Mouse (Mus musculus) forebrain, embryonic 14.5 days (tissue): Measurements from ENCODE around the gene Pctp. TPM values are rescaled to one million over a fixed set of nuclear protein-coding genes. Genes with fewer than 3 reads are reported as not detected.
A peak's percentile ranks its signal among the peaks of the same experiment; 100 is the strongest.

Source experiments
- ATAC-seq: fragments of 200-750 bp; cut with Nextera tagmentation; 2 replicates; pipeline ENCODE4 v1.8.0; 2017; ENCODE audit warnings: mild to moderate bottlenecking, moderate library complexity
- DNase-seq: peaks from one replicate; pipeline ENCODE4 v3.0.0-alpha.2; 2015; ENCODE audit warnings: low spot score
- H3K27ac ChIP-seq: fragments of 300-500 bp; sonication (generic); 2 replicates; pipeline ENCODE4 v1.5.1; 2014; ENCODE audit warnings: low read depth, mild to moderate bottlenecking, control low read depth, low read length, moderate library complexity
- H3K27me3 ChIP-seq: fragments of 300-500 bp; sonication (generic); replicated peaks from 2 replicates; pipeline ENCODE4 v1.6.1; 2014; ENCODE audit warnings: low read length, control low read depth, mixed read lengths; ENCODE audit not compliant: control insufficient read depth, insufficient read depth
- H3K36me3 ChIP-seq: fragments of 300-500 bp; sonication (generic); 2 replicates; pipeline ENCODE4 v1.6.1; 2014; ENCODE audit warnings: low read length, control low read depth; ENCODE audit not compliant: control insufficient read depth, insufficient read depth
- H3K4me1 ChIP-seq: fragments of 300-500 bp; sonication (generic); 2 replicates; pipeline ENCODE4 v1.6.1; 2014; ENCODE audit warnings: antibody characterized with exemption, low read length, control low read depth; ENCODE audit not compliant: control insufficient read depth, insufficient read depth
- H3K4me2 ChIP-seq: fragments of 300-500 bp; sonication (generic); 2 replicates; pipeline ENCODE4 v1.6.1; 2014; ENCODE audit warnings: mild to moderate bottlenecking, control low read depth, low read length
- H3K4me3 ChIP-seq: fragments of 300-500 bp; sonication (generic); 2 replicates; pipeline ENCODE4 v1.5.1; 2014; ENCODE audit warnings: low read depth, low read length, control low read depth
- H3K9ac ChIP-seq: fragments of 300-500 bp; sonication (generic); 2 replicates; pipeline ENCODE4 v1.6.1; 2014; ENCODE audit warnings: mild to moderate bottlenecking, low read length, control low read depth, moderate library complexity
- H3K9me3 ChIP-seq: fragments of 300-500 bp; sonication (generic); replicated peaks from 2 replicates; pipeline ENCODE4 v1.6.1; 2016; ENCODE audit warnings: low read length, control low read depth, mixed read lengths; ENCODE audit not compliant: control insufficient read depth
- WGBS: fragments of 180-500 bp; shearing (Covaris S2); extraction: QIAGEN DNeasy Blood & Tissue Kit; methylation state at CpG from one replicate; pipeline ENCODE4 v1.1.7; 2014; 5-methylcytosine and 5-hydroxymethylcytosine counted together
- polyA plus RNA-seq: library from polyadenylated mRNA; unstranded; fragments of >200 nt; fragmentation: Nextera tagmentation; extraction: Ambion mirVana; gene quantifications from 2 replicates; pipeline ENCODE4 v1.2.1, GENCODE M21; 2014

The Pctp gene
- polyA plus RNA-seq, 1 experiment from 2014 or later = 0.80 TPM

GRCm38 (mm10) chr11:90025891-90026801 is 23.5 kb upstream of the Pctp start:
- H3K4me1 ChIP-seq = peaks cover 2% of the 10 kb centered on the region; the same call in 1 of the 2 replicates
- no peak overlapping the region for H3K4me3 ChIP-seq
- no peak for ATAC-seq
- no peaks in the 10 kb centered on the region for H3K27me3 ChIP-seq
- no peak overlapping the region for H3K27ac ChIP-seq
- no peak overlapping the region for H3K9ac ChIP-seq
- WGBS = 71% methylated on average over 14 of the region's 14 CpGs
- no peaks in the 10 kb centered on the region for H3K9me3 ChIP-seq
- H3K4me2 ChIP-seq = no peak overlapping the region
- H3K36me3 ChIP-seq = no peaks in the 10 kb centered on the region
- DNase-seq = no peak

GRCm38 (mm10) chr11:90019161-90019560 is 16.5 kb upstream of the Pctp start:
- Histone ChIP-seq H3K9me3 (no peaks in the 10 kb centered on the region), H3K9ac (no peak overlapping the region), H3K4me3 (no peak overlapping the region), H3K27me3 (no peaks in the 10 kb centered on the region), H3K27ac (no peak overlapping the region), H3K4me1 (no peaks in the 10 kb centered on the region), H3K36me3 (no peaks in the 10 kb centered on the region), H3K4me2 (no peak overlapping the region)
- ATAC-seq (no peak), DNase-seq (peak; percentile 66)
- WGBS = 19% methylated on average over 7 of the region's 7 CpGs

GRCm38 (mm10) chr11:90015281-90015680 is 12.6 kb upstream of the Pctp start:
- no peaks in the 10 kb centered on the region for H3K9me3 ChIP-seq
- no peaks in the 10 kb centered on the region for H3K4me1 ChIP-seq
- no peaks in the 10 kb centered on the region for H3K36me3 ChIP-seq
- H3K9ac ChIP-seq = no peak overlapping the region
- WGBS = 70% methylated on average over 7 of the region's 7 CpGs
- H3K27ac ChIP-seq = no peak overlapping the region
- ATAC-seq = no peak
- no peak overlapping the region for H3K4me3 ChIP-seq
- H3K27me3 ChIP-seq = no peaks in the 10 kb centered on the region
- H3K4me2 ChIP-seq = no peak overlapping the region
- DNase-seq = no peak

- no peaks in the 10 kb centered on the region for H3K36me3 ChIP-seq
- no peak for ATAC-seq
- WGBS = 87% methylated on average over 6 of the region's 6 CpGs
These were observed 11.0 kb upstream of the Pctp start for GRCm38 (mm10) chr11:90013657-90014056.

GRCm38 (mm10) chr11:90007791-90008531 is 5.3 kb upstream of the Pctp start:
- Histone ChIP-seq H3K27ac (no peak overlapping the region), H3K9ac (no peak overlapping the region), H3K9me3 (no peaks in the 10 kb centered on the region), H3K4me2 (no peak overlapping the region), H3K36me3 (no peaks in the 10 kb centered on the region), H3K4me3 (no peak overlapping the region), H3K27me3 (no peaks in the 10 kb centered on the region), H3K4me1 (0 out of 2 replicates have a peak, but pooled peaks cover 2% of the 10 kb centered on the region)
- DNase-seq (no peak), ATAC-seq (no peak)
- WGBS = 25% methylated on average over 7 of the region's 7 CpGs

More at GRCm38 (mm10) chr11:90013657-90014056, 11.0 kb upstream of the Pctp start:
- DNase-seq = no peak
- H3K27ac ChIP-seq = no peak overlapping the region
- H3K9me3 ChIP-seq = no peaks in the 10 kb centered on the region
- H3K9ac ChIP-seq = no peak overlapping the region
- no peaks in the 10 kb centered on the region for H3K4me1 ChIP-seq
- H3K27me3 ChIP-seq = no peaks in the 10 kb centered on the region
- no peak overlapping the region for H3K4me3 ChIP-seq
- no peak overlapping the region for H3K4me2 ChIP-seq

GRCm38 (mm10) chr11:90006111-90006510 is 3.4 kb upstream of the Pctp start:
- no peaks in the 10 kb centered on the region for H3K9me3 ChIP-seq
- H3K27me3 ChIP-seq = no peaks in the 10 kb centered on the region
- no peak for DNase-seq
- no peak overlapping the region for H3K9ac ChIP-seq
- no peak overlapping the region for H3K4me3 ChIP-seq
- no peaks in the 10 kb centered on the region for H3K36me3 ChIP-seq
- WGBS = 80% methylated on average over 4 of the region's 4 CpGs
- peaks cover 2% of the 10 kb centered on the region; the same call in 1 of the 2 replicates for H3K4me1 ChIP-seq
- no peak for ATAC-seq
- H3K27ac ChIP-seq = no peak overlapping the region
- H3K4me2 ChIP-seq = no peak overlapping the region

- Histone ChIP-seq H3K27me3 (no peaks in the 10 kb centered on the region), H3K9ac (no peak overlapping the region), H3K4me1 (peaks cover 2% of the 10 kb centered on the region; the same call in 1 of the 2 replicates), H3K4me3 (no peak overlapping the region), H3K9me3 (no peaks in the 10 kb centered on the region), H3K27ac (no peak overlapping the region), H3K4me2 (no peak overlapping the region), H3K36me3 (no peaks in the 10 kb centered on the region)
- DNase-seq = no peak
- ATAC-seq = no peak
- 94% methylated on average over 4 of the region's 4 CpGs for WGBS
These were observed 692 bp upstream of the Pctp start for GRCm38 (mm10) chr11:90003386-90003785.

- peak overlapping the region; percentile 59; the same call in 1 of the 2 replicates for H3K9ac ChIP-seq
- ATAC-seq (no peak), DNase-seq (no peak)
- 7% methylated on average over 8 of the region's 8 CpGs for WGBS
- peak overlapping the region; percentile 45 for H3K4me3 ChIP-seq
- H3K27me3 ChIP-seq = no peaks in the 10 kb centered on the region
- no peak overlapping the region for H3K27ac ChIP-seq
- H3K4me1 ChIP-seq = peaks cover 2% of the 10 kb centered on the region; the same call in 1 of the 2 replicates
- peak overlapping the region; percentile 70 for H3K4me2 ChIP-seq
- H3K9me3 ChIP-seq = no peaks in the 10 kb centered on the region
- H3K36me3 ChIP-seq = no peaks in the 10 kb centered on the region
These were observed 274 bp upstream of the Pctp start for GRCm38 (mm10) chr11:90002987-90003348.
